Mouse (Mus musculus) erythroid progenitor cell, adult 5-6 weeks (primary cell): ENCODE data around the gene Rbm33. TPM values are rescaled to one million over a fixed set of nuclear protein-coding genes. Genes with fewer than 3 reads are reported as not detected.

Source experiments
- ATAC-seq: replicated peaks from 2 replicates; pipeline ENCODE4 v1.8.0; 2016; ENCODE audit warnings: moderate number of reproducible peaks, mild to moderate bottlenecking, moderate TSS enrichment, inconsistent platforms; ENCODE audit not compliant: poor library complexity, low FRiP score, severe bottlenecking
- total RNA-seq, 2 experiments: library from RNA; stranded (forward) in 1 of 2; stranded (reverse) in 1 of 2; fragments of 150-400 nt in 1 of 2; fragments of 186-747, 209-891 nt in 1 of 2; gene quantifications; 2 replicates each; pipeline versions ENCODE4 v1.2.3 to v1.2.4; 2015 to 2017; ENCODE audit warnings: low replicate concordance in 2 of 2

The Rbm33 gene
- total RNA-seq, 2 experiments from 2014 or later, result 91.0 to 126 TPM

GRCm38 (mm10) chr5:28458821-28459240 is 141.9 kb downstream of the Rbm33 start:
- ATAC-seq, result no peak

DNA sequence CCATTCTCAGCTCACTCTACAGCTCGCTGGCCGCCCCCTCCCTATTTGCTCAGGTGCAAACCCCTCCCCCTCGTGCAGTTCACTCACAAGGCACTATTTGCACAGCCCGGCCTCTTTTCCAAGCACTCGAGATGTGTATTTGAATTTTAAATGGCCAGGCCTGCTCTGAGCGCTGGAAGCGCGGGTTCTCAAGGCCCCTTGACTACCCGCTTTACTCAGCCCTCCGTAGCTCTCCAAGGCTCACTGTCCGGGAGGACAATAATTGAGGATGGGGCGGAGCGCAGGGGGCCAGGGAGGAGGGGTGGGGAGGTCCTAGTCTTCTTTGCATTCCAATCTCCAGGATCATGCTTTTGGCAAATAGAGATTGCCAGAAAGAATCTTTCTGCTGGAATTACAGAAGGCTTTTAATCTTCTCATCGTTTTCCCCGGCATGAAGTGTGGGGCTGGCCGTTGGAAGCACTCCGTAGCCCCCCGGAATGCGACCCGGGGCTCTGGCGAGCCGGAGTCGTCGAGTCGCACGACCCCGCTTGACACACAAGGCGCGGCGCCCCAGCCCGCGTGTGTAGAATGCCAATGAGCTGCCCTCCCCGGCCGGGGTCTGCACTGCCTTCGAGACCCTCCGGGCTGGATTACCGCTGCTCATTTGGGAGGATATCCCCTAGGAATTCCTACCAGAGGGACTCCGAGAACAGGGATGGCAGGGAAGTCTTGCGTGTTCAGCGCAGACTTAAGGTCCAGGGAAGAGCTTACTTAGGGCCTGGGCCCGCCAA is 142.7 kb downstream of the Rbm33 start:
- no peak for ATAC-seq

GRCm38 (mm10) chr5:28460556-28461350 is 143.8 kb downstream of the Rbm33 start:
- ATAC-seq, result no peak

GRCm38 (mm10) chr5:28461376-28461775 is 144.5 kb downstream of the Rbm33 start:
- no peak for ATAC-seq

DNA sequence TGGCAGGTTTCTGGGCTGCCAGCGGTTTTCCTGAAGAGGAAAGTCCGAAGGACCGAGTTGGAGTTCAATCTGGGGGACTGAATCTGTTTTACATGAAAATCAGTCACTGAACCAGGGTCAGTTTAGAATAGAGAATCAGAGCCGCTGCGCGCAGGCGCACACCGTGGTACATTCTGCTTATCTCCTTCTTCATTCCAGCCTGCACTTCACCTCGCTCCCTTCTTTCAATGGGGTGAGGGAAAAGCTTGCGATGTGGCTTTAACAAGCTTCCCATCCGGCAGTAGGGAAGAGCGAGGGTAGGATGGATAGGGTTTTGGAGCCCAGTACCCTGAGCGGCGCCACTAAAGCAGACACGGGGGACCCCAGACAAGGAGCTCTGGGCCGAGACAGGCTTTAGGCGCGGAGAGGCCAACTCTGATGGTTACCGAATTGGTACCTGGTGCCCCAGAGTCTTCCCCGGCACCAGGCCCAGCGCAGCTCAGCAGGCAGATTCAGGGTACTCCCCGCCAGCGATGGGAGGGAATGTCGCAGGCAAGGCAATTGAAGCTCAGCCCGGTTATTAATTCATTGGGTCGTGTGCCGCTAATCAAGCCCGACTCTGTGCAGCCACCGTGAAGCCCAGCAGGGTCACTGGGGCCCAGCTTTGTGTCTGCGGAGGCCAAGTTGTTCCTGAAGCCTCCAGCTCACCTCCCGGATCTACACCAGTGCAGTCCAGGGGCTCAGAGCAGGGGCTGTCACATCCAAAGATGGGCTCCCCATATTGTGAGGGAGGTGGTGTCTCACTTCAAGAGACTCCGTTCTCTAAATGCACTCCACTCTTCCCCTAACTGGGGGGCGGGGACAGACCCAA is 146.0 kb downstream of the Rbm33 start:
- ATAC-seq, result no peak

GRCm38 (mm10) chr5:28463656-28464055 is 146.7 kb downstream of the Rbm33 start:
- no peak for ATAC-seq

- ATAC-seq, result no peak
Measured at GRCm38 (mm10) chr5:28464361-28465098, 147.6 kb downstream of the Rbm33 start.

DNA sequence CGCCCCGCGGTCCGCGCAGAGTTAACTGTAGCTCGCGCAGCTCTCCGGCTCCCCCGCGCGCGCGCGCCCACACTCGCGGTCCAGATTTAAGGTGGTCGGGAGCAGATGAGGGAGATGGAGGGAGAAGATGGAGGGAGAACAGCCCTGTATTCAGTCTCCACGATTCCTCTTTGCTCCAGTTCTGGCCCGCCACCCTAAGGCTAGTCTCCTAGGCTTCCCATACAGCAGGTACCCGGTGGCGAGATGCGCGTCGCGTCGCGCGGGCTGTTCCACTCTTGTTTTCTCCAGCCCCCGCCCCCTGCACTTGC is 148.1 kb downstream of the Rbm33 start:
- ATAC-seq, result no peak

- ATAC-seq, result no peak
Measured at GRCm38 (mm10) chr5:28465526-28465925, 148.6 kb downstream of the Rbm33 start.

DNA sequence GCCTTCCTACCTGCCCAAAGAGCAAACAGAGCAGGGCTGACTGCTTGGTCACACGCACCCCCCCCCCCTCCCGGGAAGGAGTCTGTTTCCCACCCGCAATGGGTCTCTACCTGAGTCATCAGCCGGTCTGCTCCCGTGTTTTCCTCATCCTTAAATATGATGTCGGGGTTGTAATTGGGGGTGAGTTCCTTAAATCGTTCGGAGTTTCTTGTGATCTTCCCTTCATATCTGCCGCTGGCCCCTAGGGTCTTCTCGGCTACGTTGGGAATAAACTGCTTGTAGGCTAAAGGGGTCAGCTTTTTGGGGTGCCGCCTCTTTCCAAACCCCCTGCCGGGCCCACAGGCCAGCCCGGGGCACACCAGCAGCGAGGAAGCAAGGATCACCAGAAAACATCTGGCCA is 149.4 kb downstream of the Rbm33 start:
- no peak for ATAC-seq

GRCm38 (mm10) chr5:28466760-28467306 is 149.9 kb downstream of the Rbm33 start, which contains the start of gene Shh:
Shh (minus strand) TSS chr5:28467256.
- ATAC-seq, result no peak

Other genes starting within 250 kb of the Rbm33 start
- 6.5 and 13.0 TPM in 2 replicates for gene Insig1, start 245.8 kb upstream of the Rbm33 start, total RNA-seq (2015; ENCODE audit: low replicate concordance)
- gene Insig1, start 245.8 kb upstream of the Rbm33 start, total RNA-seq (2017; ENCODE audit: low replicate concordance), result 7.7 and 15.4 TPM in 2 replicates
- not detected in 2 replicates for gene En2, start 151.4 kb upstream of the Rbm33 start, total RNA-seq (2015; ENCODE audit: low replicate concordance)
- gene En2, start 151.4 kb upstream of the Rbm33 start, total RNA-seq (2017; ENCODE audit: low replicate concordance), result not detected in 2 replicates
- gene Cnpy1, start 71.3 kb upstream of the Rbm33 start, total RNA-seq (2015; ENCODE audit: low replicate concordance), result not detected in 2 replicates
- not detected in 2 replicates for gene Cnpy1, start 71.3 kb upstream of the Rbm33 start, total RNA-seq (2017; ENCODE audit: low replicate concordance)
- not detected in 2 replicates for gene Shh, start 150.1 kb downstream of the Rbm33 start, total RNA-seq (2015; ENCODE audit: low replicate concordance)
- gene Shh, start 150.1 kb downstream of the Rbm33 start, total RNA-seq (2017; ENCODE audit: low replicate concordance), result not detected in 2 replicates